Mouse (Mus musculus): Measurements from ENCODE around the gene Slc22a7. TPM values are rescaled to one million over a fixed set of nuclear protein-coding genes. Genes with fewer than 3 reads are reported as not detected.

Gene Slc22a7
- polyA plus RNA-seq, 1 experiment from 2014 or later = not detected

GRCm38 (mm10) chr17:46458439-46458838 is 20.2 kb upstream of the Slc22a7 start:
- H3K9ac ChIP-seq = no peak overlapping the region
- no peak for ATAC-seq (ENCODE audit: insufficient number of reproducible peaks, insufficient read depth, low FRiP score, low TSS enrichment, low read depth)
- 18% methylated on average over 3 of the region's 3 CpGs for WGBS
- H3K27ac ChIP-seq = no peak overlapping the region
- no peaks in the 10 kb centered on the region for H3K36me3 ChIP-seq
- H3K4me1 ChIP-seq = peaks cover 35% of the 10 kb centered on the region
- no peaks in the 10 kb centered on the region for H3K9me3 ChIP-seq
- H3K27me3 ChIP-seq = peaks cover 87% of the 10 kb centered on the region
- H3K4me3 ChIP-seq = no peak overlapping the region
- no peak overlapping the region for H3K4me2 ChIP-seq

GRCm38 (mm10) chr17:46457791-46458190 is 19.5 kb upstream of the Slc22a7 start:
- ATAC-seq (ENCODE audit: insufficient number of reproducible peaks, insufficient read depth, low FRiP score, low TSS enrichment, low read depth) = no peak
- H3K4me2 ChIP-seq = no peak overlapping the region
- 11% methylated on average over 10 of the region's 10 CpGs for WGBS

GRCm38 (mm10) chr17:46455110-46455691 is 16.9 kb upstream of the Slc22a7 start:
- H3K36me3 ChIP-seq = no peaks in the 10 kb centered on the region
- H3K27me3 ChIP-seq = peaks cover 85% of the 10 kb centered on the region
- peaks cover 25% of the 10 kb centered on the region for H3K4me1 ChIP-seq
- H3K4me2 ChIP-seq = peak overlapping the region; percentile 94
- peak overlapping the region; percentile 65 for H3K9ac ChIP-seq
- under 1% methylated on average over 33 of the region's 33 CpGs for WGBS
- peak overlapping the region; percentile 50 for H3K4me3 ChIP-seq
- ATAC-seq (ENCODE audit: insufficient number of reproducible peaks, insufficient read depth, low FRiP score, low TSS enrichment, low read depth) = peak; percentile 38; the same call in 1 of the 2 replicates
- H3K9me3 ChIP-seq = no peaks in the 10 kb centered on the region
- H3K27ac ChIP-seq = no peak overlapping the region

More at GRCm38 (mm10) chr17:46457791-46458190, 19.5 kb upstream of the Slc22a7 start:
- Histone ChIP-seq H3K27me3 (peaks cover 93% of the 10 kb centered on the region), H3K27ac (no peak overlapping the region), H3K4me1 (peaks cover 38% of the 10 kb centered on the region), H3K36me3 (no peaks in the 10 kb centered on the region), H3K4me3 (no peak overlapping the region), H3K9me3 (no peaks in the 10 kb centered on the region), H3K9ac (no peak overlapping the region)

GRCm38 (mm10) chr17:46454539-46454938 is 16.3 kb upstream of the Slc22a7 start:
- Histone ChIP-seq H3K4me1 (peaks cover 25% of the 10 kb centered on the region), H3K27ac (no peak overlapping the region), H3K4me3 (peak overlapping the region; percentile 50), H3K9me3 (no peaks in the 10 kb centered on the region), H3K4me2 (peak overlapping the region; percentile 94), H3K36me3 (no peaks in the 10 kb centered on the region), H3K27me3 (peaks cover 79% of the 10 kb centered on the region), H3K9ac (peak overlapping the region; percentile 65)
- WGBS = 0% methylated on average over 9 of the region's 9 CpGs
- no peak for ATAC-seq (ENCODE audit: insufficient number of reproducible peaks, insufficient read depth, low FRiP score, low TSS enrichment, low read depth)

GRCm38 (mm10) chr17:46453970-46454411 is 15.7 kb upstream of the Slc22a7 start:
- ATAC-seq (ENCODE audit: insufficient number of reproducible peaks, insufficient read depth, low FRiP score, low TSS enrichment, low read depth) = no peak
- Histone ChIP-seq H3K4me1 (peaks cover 25% of the 10 kb centered on the region), H3K27ac (no peak overlapping the region), H3K9me3 (no peaks in the 10 kb centered on the region), H3K4me3 (peak overlapping the region; percentile 50), H3K36me3 (no peaks in the 10 kb centered on the region), H3K9ac (peak overlapping the region; percentile 57), H3K4me2 (peak overlapping the region; percentile 94), H3K27me3 (peaks cover 73% of the 10 kb centered on the region)
- WGBS = 1% methylated on average over 26 of the region's 26 CpGs

GRCm38 (mm10) chr17:46453302-46453948 is 15.2 kb upstream of the Slc22a7 start:
- WGBS = 6% methylated on average over 13 of the region's 13 CpGs
- H3K4me3 ChIP-seq = no peak overlapping the region
- H3K4me1 ChIP-seq = peaks cover 25% of the 10 kb centered on the region
- peaks cover 68% of the 10 kb centered on the region for H3K27me3 ChIP-seq
- no peak overlapping the region for H3K27ac ChIP-seq
- peak overlapping the region; percentile 94; the same call in 1 of the 2 replicates for H3K4me2 ChIP-seq
- no peak overlapping the region for H3K9ac ChIP-seq
- no peak for ATAC-seq (ENCODE audit: insufficient number of reproducible peaks, insufficient read depth, low FRiP score, low TSS enrichment, low read depth)
- H3K9me3 ChIP-seq = no peaks in the 10 kb centered on the region
- H3K36me3 ChIP-seq = no peaks in the 10 kb centered on the region

- Histone ChIP-seq H3K4me2 (no peak overlapping the region), H3K36me3 (no peaks in the 10 kb centered on the region), H3K9me3 (no peaks in the 10 kb centered on the region), H3K9ac (no peak overlapping the region), H3K27ac (no peak overlapping the region), H3K4me1 (peaks cover 25% of the 10 kb centered on the region), H3K4me3 (no peak overlapping the region), H3K27me3 (peaks cover 60% of the 10 kb centered on the region)
- WGBS = 33% methylated on average over 5 of the region's 5 CpGs
- no peak for ATAC-seq (ENCODE audit: insufficient number of reproducible peaks, insufficient read depth, low FRiP score, low TSS enrichment, low read depth)
Observed at GRCm38 (mm10) chr17:46452683-46453082, 14.4 kb upstream of the Slc22a7 start.

GRCm38 (mm10) chr17:46446264-46446663 is 8.0 kb upstream of the Slc22a7 start:
- ATAC-seq (ENCODE audit: insufficient number of reproducible peaks, insufficient read depth, low FRiP score, low TSS enrichment, low read depth) = no peak
- Histone ChIP-seq H3K4me2 (no peak overlapping the region), H3K27me3 (peaks cover 62% of the 10 kb centered on the region), H3K36me3 (no peaks in the 10 kb centered on the region), H3K9ac (no peak overlapping the region), H3K4me1 (peaks cover 18% of the 10 kb centered on the region), H3K27ac (no peak overlapping the region), H3K4me3 (no peak overlapping the region), H3K9me3 (no peaks in the 10 kb centered on the region)
- 91% methylated on average over 16 of the region's 16 CpGs for WGBS

- H3K4me2 ChIP-seq = peak overlapping the region; percentile 88
- WGBS = 2% methylated on average over 50 of the region's 50 CpGs
- H3K9ac ChIP-seq = peak overlapping the region; percentile 71
- no peak overlapping the region for H3K27ac ChIP-seq
- no peak for ATAC-seq (ENCODE audit: insufficient number of reproducible peaks, insufficient read depth, low FRiP score, low TSS enrichment, low read depth)
- H3K9me3 ChIP-seq = no peaks in the 10 kb centered on the region
- H3K27me3 ChIP-seq = peaks cover 65% of the 10 kb centered on the region
- peaks cover 18% of the 10 kb centered on the region for H3K4me1 ChIP-seq
- peak overlapping the region; percentile 49 for H3K4me3 ChIP-seq
- no peaks in the 10 kb centered on the region for H3K36me3 ChIP-seq
Observed at GRCm38 (mm10) chr17:46444839-46445579, 6.8 kb upstream of the Slc22a7 start.

GRCm38 (mm10) chr17:46439176-46439575 is 919 bp upstream of the Slc22a7 start:
- Histone ChIP-seq H3K4me1 (peaks cover 13% of the 10 kb centered on the region), H3K36me3 (no peaks in the 10 kb centered on the region), H3K9ac (no peak overlapping the region), H3K9me3 (no peaks in the 10 kb centered on the region), H3K27me3 (peaks cover 59% of the 10 kb centered on the region), H3K27ac (no peak overlapping the region), H3K4me2 (no peak overlapping the region), H3K4me3 (no peak overlapping the region)
- ATAC-seq (ENCODE audit: insufficient number of reproducible peaks, insufficient read depth, low FRiP score, low TSS enrichment, low read depth) = no peak
- 91% methylated on average over 10 of the region's 10 CpGs for WGBS

GRCm38 (mm10) chr17:46436672-46437366 is 1.4 kb downstream of the Slc22a7 start:
- no peak for ATAC-seq (ENCODE audit: insufficient number of reproducible peaks, insufficient read depth, low FRiP score, low TSS enrichment, low read depth)
- Histone ChIP-seq H3K9me3 (no peaks in the 10 kb centered on the region), H3K27me3 (peaks cover 36% of the 10 kb centered on the region), H3K36me3 (no peaks in the 10 kb centered on the region), H3K4me2 (peak overlapping the region; percentile 7; the same call in 1 of the 2 replicates), H3K4me1 (peaks cover 9% of the 10 kb centered on the region; the same call in 1 of the 2 replicates), H3K9ac (no peak overlapping the region), H3K27ac (no peak overlapping the region), H3K4me3 (no peak overlapping the region)
- 29% methylated on average over 23 of the region's 23 CpGs for WGBS
